Mouse (Mus musculus) thymus, postnatal 36 days (tissue): ENCODE measurements at regions not wholly inside any gene's neighbourhood (a gene's known extent, or its start where the extent isn't known, plus 50 kb on each side); places are given as distances from the start of the nearest gene placed in this dataset.

Experiments
- DNase-seq, 2 experiments: peaks; one replicate each; pipeline ENCODE4 v3.0.0; 2022; ENCODE audit warnings: mixed read lengths in 2 of 2

- no peak for DNase-seq
These were observed 501.5 kb downstream of the Rab28 start for GRCm38 (mm10) chr5:41206462-41206861.

- no peak for DNase-seq
These were observed 503.5 kb downstream of the Rab28 start for GRCm38 (mm10) chr5:41204417-41204816.

- no peak for DNase-seq
These were observed 520.8 kb downstream of the Rab28 start for GRCm38 (mm10) chr5:41187193-41187592.

- DNase-seq, result no peak
These were observed 530.7 kb downstream of the Rab28 start for GRCm38 (mm10) chr5:41177220-41177619.

- no peak for DNase-seq
These were observed 541.9 kb downstream of the Rab28 start for GRCm38 (mm10) chr5:41165870-41166626.

- no peak for DNase-seq
These were observed 582.9 kb downstream of the Rab28 start for GRCm38 (mm10) chr5:41125050-41125449.

GRCm38 (mm10) chr5:41117658-41118057 is 590.3 kb downstream of the Rab28 start:
- DNase-seq, result no peak

- DNase-seq, result no peak
These were observed 620.2 kb downstream of the Rab28 start for GRCm38 (mm10) chr5:41087773-41088172.

GRCm38 (mm10) chr5:41076412-41076811 is 631.5 kb downstream of the Rab28 start:
- no peak for DNase-seq

- no peak for DNase-seq
These were observed 646.3 kb downstream of the Rab28 start for GRCm38 (mm10) chr5:41061646-41062045.

- DNase-seq, result no peak
These were observed 646.7 kb downstream of the Rab28 start for GRCm38 (mm10) chr5:41061222-41061621.

GRCm38 (mm10) chr5:41058015-41058414 is 649.9 kb downstream of the Rab28 start:
- DNase-seq, result no peak

- no peak for DNase-seq
These were observed 656.0 kb downstream of the Rab28 start for GRCm38 (mm10) chr5:41051948-41052347.

GRCm38 (mm10) chr5:41048515-41048914 is 659.4 kb downstream of the Rab28 start:
- DNase-seq, result no peak

- DNase-seq, result no peak
These were observed 662.7 kb downstream of the Rab28 start for GRCm38 (mm10) chr5:41045221-41045620.

GRCm38 (mm10) chr5:41044465-41044864 is 663.5 kb downstream of the Rab28 start:
- DNase-seq, result peak in 1 of 2 experiments; percentile 7

GRCm38 (mm10) chr5:41038790-41039189 is 669.2 kb downstream of the Rab28 start:
- no peak for DNase-seq

- DNase-seq, result no peak
These were observed 701.3 kb downstream of the Rab28 start for GRCm38 (mm10) chr5:41006692-41007091.

GRCm38 (mm10) chr5:40986562-40986961 is 721.4 kb downstream of the Rab28 start:
- no peak for DNase-seq

- no peak for DNase-seq
These were observed 733.1 kb downstream of the Rab28 start for GRCm38 (mm10) chr5:40974892-40975291.

GRCm38 (mm10) chr5:40952901-40953595 is 754.9 kb downstream of the Rab28 start:
- DNase-seq, result no peak

- no peak for DNase-seq
These were observed 778.8 kb downstream of the Rab28 start for GRCm38 (mm10) chr5:40929127-40929526.

- DNase-seq, result no peak
These were observed 787.0 kb downstream of the Rab28 start for GRCm38 (mm10) chr5:40920920-40921319.

- DNase-seq, result no peak
These were observed 799.2 kb downstream of the Rab28 start for GRCm38 (mm10) chr5:40908803-40909202.
